Mouse (Mus musculus): ENCODE results near the gene Baz1b. TPM values are rescaled to one million over a fixed set of nuclear protein-coding genes. Genes with fewer than 3 reads are reported as not detected.

The Baz1b gene
- polyA plus RNA-seq, 1 experiment = 14.7 TPM

DNA sequence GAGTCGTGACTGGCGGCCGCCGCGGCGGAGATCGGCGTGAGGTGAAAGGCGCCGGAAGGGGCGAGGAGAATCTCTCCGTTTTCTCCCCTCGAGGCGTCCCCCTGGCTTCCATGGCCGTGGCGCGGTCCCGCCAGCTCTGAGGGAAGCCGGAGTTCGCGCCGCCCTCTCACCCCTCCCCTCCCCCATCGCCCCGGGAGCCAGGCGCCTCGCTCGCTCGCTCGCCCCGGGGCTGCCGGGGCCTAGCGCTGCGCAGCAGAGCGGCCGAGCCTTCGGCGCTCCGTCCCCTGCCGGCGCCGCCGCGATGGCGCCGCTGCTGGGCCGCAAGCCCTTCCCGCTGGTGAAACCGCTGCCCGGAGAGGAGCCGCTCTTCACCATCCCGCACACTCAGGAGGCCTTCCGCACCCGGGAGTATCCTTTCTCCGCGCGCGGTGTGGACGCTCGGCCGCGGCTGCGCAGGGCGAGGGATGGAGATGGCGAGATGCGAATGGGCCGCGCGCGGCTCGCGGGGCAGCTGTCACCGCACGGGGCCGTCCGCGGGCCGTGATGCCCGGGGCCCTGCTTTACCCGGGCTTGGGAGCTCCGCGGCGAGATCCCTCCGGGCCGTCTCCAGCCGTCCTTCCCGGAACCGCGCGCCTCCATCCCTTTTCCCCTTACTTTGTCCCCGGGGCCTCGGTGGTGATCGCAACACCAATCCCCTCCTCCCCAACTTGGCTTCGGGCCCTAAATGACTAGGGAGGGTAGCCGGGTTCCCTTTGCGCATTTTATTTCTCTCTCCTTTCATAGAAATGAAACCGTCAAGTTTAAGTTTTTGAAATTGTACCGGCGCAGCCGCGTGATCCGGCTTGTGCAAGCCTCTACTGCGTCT, 517 bp downstream of the Baz1b start:
- Histone ChIP-seq H3K27me3 (ENCODE audit: control insufficient read depth, insufficient read depth, low read length) (no peaks in the 10 kb centered on the region), H3K4me1 (ENCODE audit: control insufficient read depth, insufficient read depth, insufficient read length, low read length) (peaks cover 8% of the 10 kb centered on the region), H3K4me3 (ENCODE audit: low read depth, low read length) (peak overlapping the region; percentile 96), H3K27ac (ENCODE audit: insufficient read depth, low read depth, low read length) (peak overlapping the region; percentile 81), H3K36me3 (ENCODE audit: control insufficient read depth, insufficient read depth, low read length) (peaks cover 3% of the 10 kb centered on the region; the same call in 1 of the 2 replicates)
- no peak for TF ChIP-seq POLR2A (IDR thresholded peaks at IDR 0.05; ENCODE audit: low read depth, low read length)
- TF ChIP-seq CTCF (IDR thresholded peaks at IDR 0.05; ENCODE audit: extremely low read depth, insufficient read length, insufficient replicate concordance, low read depth, low read length) = no peak
- WGBS = under 1% methylated on average over 100 of the region's 102 CpGs

- WGBS = 0% methylated on average over 8 of the region's 8 CpGs
- H3K4me1 ChIP-seq (ENCODE audit: control insufficient read depth, insufficient read depth, insufficient read length, low read length) = peaks cover 11% of the 10 kb centered on the region
- peak overlapping the region; percentile 96 for H3K4me3 ChIP-seq (ENCODE audit: low read depth, low read length)
- H3K36me3 ChIP-seq (ENCODE audit: control insufficient read depth, insufficient read depth, low read length) = peaks cover 3% of the 10 kb centered on the region; the same call in 1 of the 2 replicates
- TF ChIP-seq POLR2A (IDR thresholded peaks at IDR 0.05; ENCODE audit: low read depth, low read length) = no peak
- TF ChIP-seq CTCF (IDR thresholded peaks at IDR 0.05; ENCODE audit: extremely low read depth, insufficient read length, insufficient replicate concordance, low read depth, low read length) = no peak
- peak overlapping the region; percentile 81; the same call in 1 of the 2 replicates for H3K27ac ChIP-seq (ENCODE audit: insufficient read depth, low read depth, low read length)
- no peaks in the 10 kb centered on the region for H3K27me3 ChIP-seq (ENCODE audit: control insufficient read depth, insufficient read depth, low read length)
Observed at GRCm38 (mm10) chr5:135188214-135188554, 1.1 kb downstream of the Baz1b start.

DNA sequence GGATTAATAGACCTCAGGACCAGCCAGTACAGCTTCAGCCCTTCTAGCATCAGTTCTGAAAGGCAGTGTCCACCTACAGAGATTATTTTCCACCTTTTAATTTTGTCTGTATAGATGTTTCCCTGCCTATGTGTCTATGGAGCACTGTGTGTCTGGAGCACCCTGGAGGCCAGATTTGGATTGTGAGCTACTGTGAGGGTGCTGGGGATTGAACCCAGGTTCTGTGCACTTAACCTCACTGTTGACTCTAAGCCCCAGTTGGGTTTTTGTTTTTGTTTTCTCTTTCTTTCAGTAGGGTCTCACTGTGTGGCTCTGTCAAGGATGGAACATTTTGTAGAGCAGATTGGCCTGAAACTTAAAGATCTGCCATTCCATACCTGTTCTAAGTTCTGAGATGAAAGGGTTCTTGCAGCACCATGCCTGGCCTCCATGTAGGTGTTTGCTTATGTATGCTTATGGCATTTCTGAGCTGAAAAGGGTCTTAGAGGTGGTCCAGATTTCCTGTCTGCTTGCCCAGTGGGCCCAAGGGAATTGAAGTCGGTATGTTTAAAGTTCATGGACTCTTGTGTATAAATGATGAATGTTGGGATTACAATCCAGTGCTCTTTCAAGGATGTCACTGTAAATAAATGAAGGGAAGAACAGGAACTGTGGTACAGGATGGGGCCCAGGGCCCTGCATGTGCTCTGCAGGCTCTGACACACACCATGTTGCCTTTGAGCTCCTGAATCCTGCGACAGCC, 2.4 kb downstream of the Baz1b start:
- TF ChIP-seq POLR2A (IDR thresholded peaks at IDR 0.05; ENCODE audit: low read depth, low read length) (no peak), CTCF (IDR thresholded peaks at IDR 0.05; ENCODE audit: extremely low read depth, insufficient read length, insufficient replicate concordance, low read depth, low read length) (no peak)
- WGBS = 24% methylated on average over 2 of the region's 2 CpGs
- peaks cover 5% of the 10 kb centered on the region; the same call in 1 of the 2 replicates for H3K36me3 ChIP-seq (ENCODE audit: control insufficient read depth, insufficient read depth, low read length)
- H3K27ac ChIP-seq (ENCODE audit: insufficient read depth, low read depth, low read length) = no peak overlapping the region
- H3K4me1 ChIP-seq (ENCODE audit: control insufficient read depth, insufficient read depth, insufficient read length, low read length) = peaks cover 11% of the 10 kb centered on the region
- no peaks in the 10 kb centered on the region for H3K27me3 ChIP-seq (ENCODE audit: control insufficient read depth, insufficient read depth, low read length)
- no peak overlapping the region for H3K4me3 ChIP-seq (ENCODE audit: low read depth, low read length)

GRCm38 (mm10) chr5:135191620-135192019, 4.6 kb downstream of the Baz1b start:
- Histone ChIP-seq H3K4me3 (ENCODE audit: low read depth, low read length) (no peak overlapping the region), H3K36me3 (ENCODE audit: control insufficient read depth, insufficient read depth, low read length) (peaks cover 16% of the 10 kb centered on the region), H3K27ac (ENCODE audit: insufficient read depth, low read depth, low read length) (no peak overlapping the region), H3K4me1 (ENCODE audit: control insufficient read depth, insufficient read depth, insufficient read length, low read length) (peaks cover 9% of the 10 kb centered on the region; the same call in 1 of the 2 replicates), H3K27me3 (ENCODE audit: control insufficient read depth, insufficient read depth, low read length) (no peaks in the 10 kb centered on the region)
- WGBS = 28% methylated on average over 2 of the region's 2 CpGs
- TF ChIP-seq CTCF (IDR thresholded peaks at IDR 0.05; ENCODE audit: extremely low read depth, insufficient read length, insufficient replicate concordance, low read depth, low read length) (peak; percentile 40; the same call in 1 of the 2 replicates), POLR2A (IDR thresholded peaks at IDR 0.05; ENCODE audit: low read depth, low read length) (no peak)

- Histone ChIP-seq H3K27ac (ENCODE audit: insufficient read depth, low read depth, low read length) (no peak overlapping the region), H3K27me3 (ENCODE audit: control insufficient read depth, insufficient read depth, low read length) (no peaks in the 10 kb centered on the region), H3K4me1 (ENCODE audit: control insufficient read depth, insufficient read depth, insufficient read length, low read length) (peaks cover 9% of the 10 kb centered on the region; the same call in 1 of the 2 replicates), H3K36me3 (ENCODE audit: control insufficient read depth, insufficient read depth, low read length) (peaks cover 17% of the 10 kb centered on the region), H3K4me3 (ENCODE audit: low read depth, low read length) (no peak overlapping the region)
- 27% methylated on average over 1 of the region's 1 CpGs for WGBS
- TF ChIP-seq POLR2A (IDR thresholded peaks at IDR 0.05; ENCODE audit: low read depth, low read length) (no peak), CTCF (IDR thresholded peaks at IDR 0.05; ENCODE audit: extremely low read depth, insufficient read length, insufficient replicate concordance, low read depth, low read length) (no peak)
Observed at GRCm38 (mm10) chr5:135192431-135192830, 5.4 kb downstream of the Baz1b start.

- Histone ChIP-seq H3K4me3 (ENCODE audit: low read depth, low read length) (no peak overlapping the region), H3K4me1 (ENCODE audit: control insufficient read depth, insufficient read depth, insufficient read length, low read length) (peaks cover 3% of the 10 kb centered on the region; the same call in 1 of the 2 replicates), H3K27ac (ENCODE audit: insufficient read depth, low read depth, low read length) (no peak overlapping the region), H3K27me3 (ENCODE audit: control insufficient read depth, insufficient read depth, low read length) (no peaks in the 10 kb centered on the region), H3K36me3 (ENCODE audit: control insufficient read depth, insufficient read depth, low read length) (peaks cover 42% of the 10 kb centered on the region)
- whole genome bisulfite sequencing = 55% methylated on average over 6 of the region's 6 CpGs
- no peak for TF ChIP-seq POLR2A (IDR thresholded peaks at IDR 0.05; ENCODE audit: low read depth, low read length)
- no peak for TF ChIP-seq CTCF (IDR thresholded peaks at IDR 0.05; ENCODE audit: extremely low read depth, insufficient read length, insufficient replicate concordance, low read depth, low read length)
Observed at GRCm38 (mm10) chr5:135196367-135196766, 9.3 kb downstream of the Baz1b start.

DNA sequence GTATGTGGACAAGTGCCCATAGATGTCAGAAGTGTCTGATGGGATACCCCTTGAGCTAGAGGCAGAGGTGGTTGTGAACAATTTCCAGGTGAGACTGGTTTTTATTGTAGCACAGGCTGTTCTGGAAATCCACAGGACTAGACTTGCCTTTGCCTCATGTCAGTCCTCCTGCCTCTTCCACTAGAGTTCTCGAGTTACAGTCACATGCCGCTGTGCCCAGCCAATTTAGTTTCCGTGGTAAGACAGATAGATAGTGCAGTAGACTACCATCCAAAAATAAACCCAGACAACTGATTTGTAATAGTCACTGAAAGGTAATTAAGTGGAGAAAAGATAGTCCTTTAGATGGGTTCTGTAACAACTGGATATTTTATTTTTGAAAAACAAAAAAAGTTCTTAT, 15.7 kb downstream of the Baz1b start:
- H3K27me3 ChIP-seq (ENCODE audit: control insufficient read depth, insufficient read depth, low read length) = no peaks in the 10 kb centered on the region
- H3K27ac ChIP-seq (ENCODE audit: insufficient read depth, low read depth, low read length) = no peak overlapping the region
- no peak for TF ChIP-seq POLR2A (IDR thresholded peaks at IDR 0.05; ENCODE audit: low read depth, low read length)
- peaks cover 57% of the 10 kb centered on the region for H3K36me3 ChIP-seq (ENCODE audit: control insufficient read depth, insufficient read depth, low read length)
- 86% methylated on average over 3 of the region's 3 CpGs for WGBS
- no peaks in the 10 kb centered on the region for H3K4me1 ChIP-seq (ENCODE audit: control insufficient read depth, insufficient read depth, insufficient read length, low read length)
- no peak overlapping the region for H3K4me3 ChIP-seq (ENCODE audit: low read depth, low read length)

Data from small intestine, adult 2 months (tissue).